27 mouse cellular contexts compared by ENCODE assay signal in the genomic region with DNA sequence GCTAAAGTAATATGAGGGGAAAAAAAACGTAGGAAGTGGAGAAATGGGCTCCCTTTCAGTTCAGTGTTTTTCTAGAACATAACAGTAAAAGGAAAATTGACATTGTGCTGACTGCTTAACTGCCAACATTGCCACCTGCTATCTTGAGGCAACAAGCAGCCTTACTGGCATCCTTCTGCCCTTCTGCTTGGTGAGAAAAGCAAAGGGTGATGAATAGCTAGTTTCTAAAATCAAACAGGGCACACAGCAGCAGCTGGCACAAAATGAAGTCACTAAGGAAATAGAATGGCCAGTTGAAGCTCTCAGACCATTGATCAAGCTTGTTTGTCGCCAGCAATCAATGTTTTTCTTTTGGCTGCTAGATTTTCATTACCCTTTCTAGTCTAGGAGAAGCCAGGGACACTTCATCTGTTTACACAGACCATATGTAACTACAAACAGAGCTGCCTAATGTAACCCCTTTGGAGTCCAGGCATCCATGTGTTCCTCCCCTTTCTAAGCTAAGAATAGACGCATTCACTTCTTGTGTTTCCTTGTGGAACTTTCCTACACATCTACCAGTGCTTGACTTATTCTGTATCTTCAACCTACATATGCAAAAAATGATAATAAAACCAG.
DNase-seq lines count a peak whose midpoint lies in the region; ATAC-seq lines count a peak whose summit lies in the region.
"Had no signal": no experiment of that assay in that cellular context is flagged by ENCODE, and none has a peak within 500 bp of the region (broad histone marks: within the 10 kb centered on the region; RNA-seq: fewer than 3 reads in every experiment).

No protein-coding gene starts in this region.

- DNase-seq in cerebellum, postnatal 10 days: peak; percentile 61 to 74
- DNase-seq in cerebellum, adult 11-12 months: no peak
- no peak for DNase-seq in forebrain, embryonic 10.5 days (ENCODE audit: extremely low spot score, low spot score)
- DNase-seq in layer of hippocampus, adult 9-11 months: peak; percentile 6
- no peak for DNase-seq in layer of hippocampus, adult 9-10 months (ENCODE audit: low spot score)
- DNase-seq in brain, adult 2 months (ENCODE audit: low read depth, low spot score): peak; percentile 36
- DNase-seq in thymus, postnatal 4 days: no peak
- DNase-seq: adrenal gland, adult 2 months; adrenal gland, postnatal 36 days; gastrocnemius, adult 2 months; gastrocnemius, postnatal 36 days; heart, adult 18-20 months; heart, postnatal 36 days; kidney, adult 18-20 months; kidney, postnatal 25 days; lung, postnatal 36 days; retina, postnatal 1 day; right cerebral cortex, postnatal 14 days had no signal

- no peak overlapping the region for H3K4me2 ChIP-seq in forebrain, embryonic 15.5 days (replicated peaks)
- H3K4me2 ChIP-seq: heart, embryonic 11.5 days; kidney, embryonic 15.5 days; limb, embryonic 12.5 days; liver, embryonic 15.5 days; lung, embryonic 15.5 days; midbrain, embryonic 11.5 days; neural tube, embryonic 13.5 days had no signal

- H3K4me1 ChIP-seq in forebrain, embryonic 15.5 days: no peaks in the 10 kb centered on the region
- no peaks in the 10 kb centered on the region for H3K4me1 ChIP-seq in forebrain, embryonic 10.5 days
- H3K4me1 ChIP-seq: kidney, embryonic 15.5 days; limb, embryonic 12.5 days; liver, embryonic 15.5 days; lung, embryonic 15.5 days; neural tube, embryonic 13.5 days had no signal

- H3K4me3 ChIP-seq in forebrain, embryonic 15.5 days: no peak overlapping the region
- no peak overlapping the region for H3K4me3 ChIP-seq in forebrain, embryonic 10.5 days
- H3K4me3 ChIP-seq: gastrocnemius, adult 2 months; kidney, embryonic 15.5 days; limb, embryonic 12.5 days; liver, embryonic 15.5 days; lung, embryonic 15.5 days; neural tube, embryonic 13.5 days had no signal

- 64% methylated on average over 3 of the region's 3 CpGs for whole genome bisulfite sequencing in forebrain, embryonic 15.5 days
- 82% methylated on average over 3 of the region's 3 CpGs for WGBS in forebrain, embryonic 10.5 days

- H3K36me3 ChIP-seq in forebrain, embryonic 15.5 days: no peaks in the 10 kb centered on the region
- H3K36me3 ChIP-seq in forebrain, embryonic 10.5 days (replicated peaks): no peaks in the 10 kb centered on the region
- H3K36me3 ChIP-seq: kidney, embryonic 15.5 days; limb, embryonic 12.5 days; liver, embryonic 15.5 days; lung, embryonic 15.5 days; neural tube, embryonic 13.5 days had no signal

- H3K27me3 ChIP-seq in forebrain, embryonic 15.5 days: no peaks in the 10 kb centered on the region
- H3K27me3 ChIP-seq in forebrain, embryonic 10.5 days (ENCODE audit: poor library complexity, severe bottlenecking): no peaks in the 10 kb centered on the region
- H3K27me3 ChIP-seq: kidney, embryonic 15.5 days; limb, embryonic 12.5 days; liver, embryonic 15.5 days; lung, embryonic 15.5 days; neural tube, embryonic 13.5 days had no signal

- H3K9me3 ChIP-seq in forebrain, embryonic 15.5 days: no peaks in the 10 kb centered on the region
- H3K9me3 ChIP-seq in forebrain, embryonic 10.5 days: no peaks in the 10 kb centered on the region
- H3K9me3 ChIP-seq: kidney, embryonic 15.5 days; limb, embryonic 12.5 days; liver, embryonic 15.5 days; lung, embryonic 15.5 days; neural tube, embryonic 13.5 days had no signal

- H3K27ac ChIP-seq in forebrain, embryonic 15.5 days (replicated peaks): no peak overlapping the region
- H3K27ac ChIP-seq in forebrain, embryonic 10.5 days: no peak overlapping the region
- H3K27ac ChIP-seq: gastrocnemius, adult 2 months; kidney, embryonic 15.5 days; limb, embryonic 12.5 days; liver, embryonic 15.5 days; lung, embryonic 15.5 days; neural tube, embryonic 13.5 days had no signal

- H3K9ac ChIP-seq in forebrain, embryonic 15.5 days (replicated peaks): no peak overlapping the region
- H3K9ac ChIP-seq: kidney, embryonic 15.5 days; limb, embryonic 12.5 days; liver, embryonic 15.5 days; lung, embryonic 15.5 days; neural tube, embryonic 13.5 days had no signal

- peak; percentile 69 for ATAC-seq in forebrain, embryonic 15.5 days (replicated peaks)
- ATAC-seq: activated CD4-positive, CD25-positive, alpha-beta regulatory T cell, adult 4 months had no signal

Comparison
In these comparisons a context has a peak if more than half of its experiments do, and no peak if none do; other contexts are left out.
1. DNase-seq: peak in cerebellum, postnatal 10 days (2 of 2), layer of hippocampus, adult 9-11 months (single experiment) and brain, adult 2 months (single experiment); none in cerebellum, adult 11-12 months (single experiment), forebrain, embryonic 10.5 days (single experiment), layer of hippocampus, adult 9-10 months (single experiment) and thymus, postnatal 4 days (single experiment).